Mouse (Mus musculus) heart, embryonic 10.5 days (tissue): Measurements from ENCODE around the gene Clybl. TPM values are rescaled to one million over a fixed set of nuclear protein-coding genes. Genes with fewer than 3 reads are reported as not detected.

Source experiments
- DNase-seq: peaks from one replicate; pipeline ENCODE4 v3.0.0-alpha.2; 2017; ENCODE audit warnings: low spot score
- H3K27ac ChIP-seq: fragments of 300-500 bp; sonication (generic); 2 replicates; pipeline ENCODE4 v1.5.1; 2016; ENCODE audit warnings: mild to moderate bottlenecking
- H3K27me3 ChIP-seq: fragments of 300-500 bp; sonication (generic); 2 replicates; pipeline ENCODE4 v1.6.1; 2016; ENCODE audit warnings: mild to moderate bottlenecking; ENCODE audit not compliant: poor library complexity, insufficient read depth, severe bottlenecking
- H3K36me3 ChIP-seq: fragments of 300-500 bp; sonication (generic); 2 replicates; pipeline ENCODE4 v1.6.1; 2016; ENCODE audit warnings: mild to moderate bottlenecking, moderate library complexity
- H3K4me1 ChIP-seq: fragments of 300-500 bp; sonication (generic); 2 replicates; pipeline ENCODE4 v1.6.1; 2016; ENCODE audit warnings: mild to moderate bottlenecking
- H3K4me3 ChIP-seq: fragments of 300-500 bp; sonication (generic); 2 replicates; pipeline ENCODE4 v1.5.1; 2016; ENCODE audit warnings: mild to moderate bottlenecking, moderate library complexity
- H3K9me3 ChIP-seq: fragments of 300-500 bp; sonication (generic); 2 replicates; pipeline ENCODE4 v1.6.1; 2016; ENCODE audit warnings: mild to moderate bottlenecking, moderate library complexity
- WGBS: fragments of 180-500 bp; shearing (Covaris S2); methylation state at CpG from one replicate; pipeline ENCODE4 v1.1.7; 2016; 5-methylcytosine and 5-hydroxymethylcytosine counted together
- polyA plus RNA-seq: library from polyadenylated mRNA; unstranded; fragments of >200 nt; fragmentation: Nextera tagmentation; extraction: Ambion mirVana; gene quantifications from 2 replicates; pipeline ENCODE4 v1.2.1, GENCODE M21; 2016

Clybl gene
- polyA plus RNA-seq, 1 experiment from 2014 or later, result 43.5 TPM

GRCm38 (mm10) chr14:122213590-122213989, 32.1 kb downstream of the Clybl start:
- 83% methylated on average over 8 of the region's 8 CpGs for WGBS
- H3K4me3 ChIP-seq, result no peak overlapping the region
- H3K4me1 ChIP-seq, result no peaks in the 10 kb centered on the region
- DNase-seq, result no peak
- no peaks in the 10 kb centered on the region for H3K36me3 ChIP-seq
- no peaks in the 10 kb centered on the region for H3K9me3 ChIP-seq
- no peaks in the 10 kb centered on the region for H3K27me3 ChIP-seq
- H3K27ac ChIP-seq, result no peak overlapping the region

- 85% methylated on average over 6 of the region's 6 CpGs for WGBS
- H3K4me1 ChIP-seq, result no peaks in the 10 kb centered on the region
- no peaks in the 10 kb centered on the region for H3K9me3 ChIP-seq
- H3K4me3 ChIP-seq, result no peak overlapping the region
- H3K27me3 ChIP-seq, result no peaks in the 10 kb centered on the region
- no peak overlapping the region for H3K27ac ChIP-seq
- DNase-seq, result no peak
- H3K36me3 ChIP-seq, result no peaks in the 10 kb centered on the region
Measured at GRCm38 (mm10) chr14:122214126-122214525, 32.6 kb downstream of the Clybl start.

GRCm38 (mm10) chr14:122217221-122217620, 35.7 kb downstream of the Clybl start:
- no peaks in the 10 kb centered on the region for H3K27me3 ChIP-seq
- H3K36me3 ChIP-seq, result no peaks in the 10 kb centered on the region
- DNase-seq, result no peak
- H3K9me3 ChIP-seq, result no peaks in the 10 kb centered on the region
- 85% methylated on average over 4 of the region's 4 CpGs for WGBS
- no peak overlapping the region for H3K27ac ChIP-seq
- H3K4me1 ChIP-seq, result no peaks in the 10 kb centered on the region
- H3K4me3 ChIP-seq, result no peak overlapping the region

- Histone ChIP-seq H3K4me3 (no peak overlapping the region), H3K9me3 (no peaks in the 10 kb centered on the region), H3K4me1 (peaks cover 11% of the 10 kb centered on the region), H3K27me3 (peaks cover 43% of the 10 kb centered on the region), H3K27ac (no peak overlapping the region), H3K36me3 (no peaks in the 10 kb centered on the region)
- DNase-seq, result no peak
- 68% methylated on average over 10 of the region's 10 CpGs for WGBS
Measured at GRCm38 (mm10) chr14:122222934-122223374, 41.5 kb downstream of the Clybl start.

GRCm38 (mm10) chr14:122223461-122224102, 42.1 kb downstream of the Clybl start:
- peaks cover 43% of the 10 kb centered on the region for H3K27me3 ChIP-seq
- DNase-seq, result no peak
- WGBS, result 18% methylated on average over 9 of the region's 9 CpGs
- no peaks in the 10 kb centered on the region for H3K9me3 ChIP-seq
- no peak overlapping the region for H3K27ac ChIP-seq
- peaks cover 11% of the 10 kb centered on the region for H3K4me1 ChIP-seq
- 0 out of 2 replicates have a peak overlapping the region, but pooled peaks have one; percentile 29 for H3K4me3 ChIP-seq
- H3K36me3 ChIP-seq, result no peaks in the 10 kb centered on the region

GRCm38 (mm10) chr14:122224103-122224494, 42.6 kb downstream of the Clybl start:
- H3K27me3 ChIP-seq, result peaks cover 45% of the 10 kb centered on the region

GRCm38 (mm10) chr14:122224501-122224928, 43.0 kb downstream of the Clybl start:
- Histone ChIP-seq H3K27ac (no peak overlapping the region), H3K9me3 (no peaks in the 10 kb centered on the region), H3K36me3 (no peaks in the 10 kb centered on the region), H3K4me3 (no peak overlapping the region), H3K27me3 (peaks cover 48% of the 10 kb centered on the region), H3K4me1 (peaks cover 11% of the 10 kb centered on the region)
- WGBS, result 37% methylated on average over 8 of the region's 8 CpGs
- no peak for DNase-seq

More at GRCm38 (mm10) chr14:122224103-122224494, 42.6 kb downstream of the Clybl start:
- Histone ChIP-seq H3K4me3 (no peak overlapping the region), H3K9me3 (no peaks in the 10 kb centered on the region), H3K4me1 (peaks cover 11% of the 10 kb centered on the region), H3K27ac (no peak overlapping the region), H3K36me3 (no peaks in the 10 kb centered on the region)
- no peak for DNase-seq
- WGBS, result 38% methylated on average over 6 of the region's 6 CpGs

GRCm38 (mm10) chr14:122225479-122226132, 44.1 kb downstream of the Clybl start:
- peaks cover 11% of the 10 kb centered on the region for H3K4me1 ChIP-seq
- DNase-seq, result no peak
- WGBS, result 15% methylated on average over 7 of the region's 7 CpGs
- peaks cover 52% of the 10 kb centered on the region for H3K27me3 ChIP-seq
- H3K4me3 ChIP-seq, result no peak overlapping the region
- no peak overlapping the region for H3K27ac ChIP-seq
- H3K36me3 ChIP-seq, result no peaks in the 10 kb centered on the region
- no peaks in the 10 kb centered on the region for H3K9me3 ChIP-seq

GRCm38 (mm10) chr14:122226133-122226515, 44.6 kb downstream of the Clybl start:
- H3K4me1 ChIP-seq, result peaks cover 11% of the 10 kb centered on the region
- no peak for DNase-seq

GRCm38 (mm10) chr14:122226666-122227453, 45.4 kb downstream of the Clybl start:
- peaks cover 58% of the 10 kb centered on the region for H3K27me3 ChIP-seq
- peak; percentile 57 for DNase-seq
- 69% methylated on average over 22 of the region's 22 CpGs for WGBS

More at GRCm38 (mm10) chr14:122226133-122226515, 44.6 kb downstream of the Clybl start:
- Histone ChIP-seq H3K4me3 (no peak overlapping the region), H3K9me3 (no peaks in the 10 kb centered on the region), H3K27ac (no peak overlapping the region), H3K36me3 (no peaks in the 10 kb centered on the region), H3K27me3 (peaks cover 58% of the 10 kb centered on the region)
- 86% methylated on average over 2 of the region's 2 CpGs for WGBS

GRCm38 (mm10) chr14:122227454-122227951, 46.0 kb downstream of the Clybl start:
- Histone ChIP-seq H3K27ac (no peak overlapping the region), H3K4me1 (peaks cover 11% of the 10 kb centered on the region), H3K36me3 (no peaks in the 10 kb centered on the region), H3K27me3 (peaks cover 58% of the 10 kb centered on the region), H3K9me3 (no peaks in the 10 kb centered on the region), H3K4me3 (no peak overlapping the region)
- WGBS, result 62% methylated on average over 14 of the region's 14 CpGs
- no peak for DNase-seq

More at GRCm38 (mm10) chr14:122226666-122227453, 45.4 kb downstream of the Clybl start:
- Histone ChIP-seq H3K4me1 (peaks cover 11% of the 10 kb centered on the region), H3K36me3 (no peaks in the 10 kb centered on the region), H3K9me3 (no peaks in the 10 kb centered on the region), H3K4me3 (no peak overlapping the region), H3K27ac (no peak overlapping the region)

- no peak overlapping the region for H3K27ac ChIP-seq
- H3K9me3 ChIP-seq, result no peaks in the 10 kb centered on the region
Measured at GRCm38 (mm10) chr14:122228816-122229551, 47.5 kb downstream of the Clybl start.

More at GRCm38 (mm10) chr14:122228816-122229551, 47.5 kb downstream of the Clybl start:
- H3K27me3 ChIP-seq, result peaks cover 54% of the 10 kb centered on the region
- H3K36me3 ChIP-seq, result no peaks in the 10 kb centered on the region
- H3K4me1 ChIP-seq, result peaks cover 4% of the 10 kb centered on the region; the same call in 1 of the 2 replicates
- H3K4me3 ChIP-seq, result peak overlapping the region; percentile 22; the same call in 1 of the 2 replicates
- WGBS, result 18% methylated on average over 23 of the region's 23 CpGs
- no peak for DNase-seq
